Mouse (Mus musculus): ENCODE data around the gene 1700003E16Rik. TPM values are rescaled to one million over a fixed set of nuclear protein-coding genes. Genes with fewer than 3 reads are reported as not detected.

1700003E16Rik gene
- polyA plus RNA-seq, 1 experiment from 2014 or later, result 1.6 TPM

GRCm38 (mm10) chr6:83135571-83136161 lies 20.5 kb upstream of the 1700003E16Rik start:
- ATAC-seq (replicated peaks; ENCODE audit: low FRiP score, low read depth) (no peak), DNase-seq (ENCODE audit: low spot score) (no peak)
- peak overlapping the region; percentile 53 for H3K4me3 ChIP-seq (replicated peaks; ENCODE audit: low read depth, low read length)
- H3K27me3 ChIP-seq (ENCODE audit: insufficient read depth, low read length), result no peaks in the 10 kb centered on the region
- 3% methylated on average over 37 of the region's 37 CpGs for WGBS
- no peaks in the 10 kb centered on the region for H3K9me3 ChIP-seq (replicated peaks; ENCODE audit: low read length)
- H3K27ac ChIP-seq, result peak overlapping the region; percentile 100
- H3K4me2 ChIP-seq (ENCODE audit: low read length), result peak overlapping the region; percentile 87
- H3K9ac ChIP-seq (ENCODE audit: low read depth, low read length), result peak overlapping the region; percentile 83
- H3K4me1 ChIP-seq (replicated peaks; ENCODE audit: insufficient read depth, low read length), result peaks cover 25% of the 10 kb centered on the region
- H3K36me3 ChIP-seq (ENCODE audit: insufficient read depth, low read length), result 0 out of 2 replicates have a peak, but pooled peaks cover 4% of the 10 kb centered on the region
- no peak for TF ChIP-seq CTCF (IDR thresholded peaks at IDR 0.05; ENCODE audit: low read depth)

- 3% methylated on average over 5 of the region's 5 CpGs for WGBS
- Histone ChIP-seq H3K36me3 (ENCODE audit: insufficient read depth, low read length) (0 out of 2 replicates have a peak, but pooled peaks cover 4% of the 10 kb centered on the region), H3K4me3 (replicated peaks; ENCODE audit: low read depth, low read length) (peak overlapping the region; percentile 53), H3K4me2 (ENCODE audit: low read length) (peak overlapping the region; percentile 87), H3K9me3 (replicated peaks; ENCODE audit: low read length) (no peaks in the 10 kb centered on the region), H3K27me3 (ENCODE audit: insufficient read depth, low read length) (no peaks in the 10 kb centered on the region), H3K27ac (peak overlapping the region; percentile 100), H3K4me1 (replicated peaks; ENCODE audit: insufficient read depth, low read length) (peaks cover 26% of the 10 kb centered on the region), H3K9ac (ENCODE audit: low read depth, low read length) (peak overlapping the region; percentile 83)
- ATAC-seq (replicated peaks; ENCODE audit: low FRiP score, low read depth), result no peak
- DNase-seq (ENCODE audit: low spot score), result no peak
- no peak for TF ChIP-seq CTCF (IDR thresholded peaks at IDR 0.05; ENCODE audit: low read depth)
Observed at GRCm38 (mm10) chr6:83136291-83136880, 19.8 kb upstream of the 1700003E16Rik start.

DNA sequence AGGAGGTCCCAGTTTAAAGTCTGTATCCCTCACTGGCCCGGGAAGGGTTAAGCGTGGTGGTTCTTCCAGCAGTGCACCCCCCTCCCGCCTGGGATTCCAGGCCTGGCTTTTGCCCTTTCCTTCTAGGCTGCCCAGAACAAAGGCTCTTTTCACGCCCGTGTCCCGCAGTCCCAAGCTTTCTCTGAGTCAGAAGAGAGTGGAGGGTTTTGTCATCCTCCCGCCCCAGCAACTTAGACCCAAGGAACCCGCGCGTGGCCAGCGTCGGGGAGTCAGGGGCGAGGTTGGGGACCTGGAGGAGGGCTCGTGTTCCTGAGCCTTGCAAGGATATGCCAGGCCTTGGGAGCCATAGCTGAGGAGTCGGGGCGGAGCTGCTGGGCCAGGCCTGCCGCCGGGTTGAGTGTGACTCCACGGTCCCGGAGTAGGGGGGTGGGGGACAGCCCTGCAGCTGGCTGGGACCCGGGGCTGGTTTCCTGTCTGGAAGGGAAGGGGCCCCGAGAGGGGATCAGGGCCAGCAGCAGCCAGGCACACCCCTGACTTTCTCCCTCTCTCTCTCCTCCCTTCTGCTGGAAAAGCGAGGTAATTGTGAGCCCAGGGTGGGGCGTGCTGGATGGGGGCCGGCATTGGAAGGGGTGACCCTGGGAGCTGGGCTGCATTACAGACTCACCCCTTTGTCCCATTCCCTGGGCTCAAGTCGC lies 19.2 kb upstream of the 1700003E16Rik start:
- Histone ChIP-seq H3K9me3 (replicated peaks; ENCODE audit: low read length) (no peaks in the 10 kb centered on the region), H3K9ac (ENCODE audit: low read depth, low read length) (peak overlapping the region; percentile 83), H3K4me3 (replicated peaks; ENCODE audit: low read depth, low read length) (peak overlapping the region; percentile 53), H3K27me3 (ENCODE audit: insufficient read depth, low read length) (no peaks in the 10 kb centered on the region), H3K4me2 (ENCODE audit: low read length) (peak overlapping the region; percentile 87), H3K27ac (peak overlapping the region; percentile 100), H3K36me3 (ENCODE audit: insufficient read depth, low read length) (0 out of 2 replicates have a peak, but pooled peaks cover 4% of the 10 kb centered on the region), H3K4me1 (replicated peaks; ENCODE audit: insufficient read depth, low read length) (peaks cover 33% of the 10 kb centered on the region)
- ATAC-seq (replicated peaks; ENCODE audit: low FRiP score, low read depth) (peak; percentile 67), DNase-seq (ENCODE audit: low spot score) (peak; percentile 93)
- no peak for TF ChIP-seq CTCF (IDR thresholded peaks at IDR 0.05; ENCODE audit: low read depth)
- WGBS, result under 1% methylated on average over 26 of the region's 26 CpGs

DNA sequence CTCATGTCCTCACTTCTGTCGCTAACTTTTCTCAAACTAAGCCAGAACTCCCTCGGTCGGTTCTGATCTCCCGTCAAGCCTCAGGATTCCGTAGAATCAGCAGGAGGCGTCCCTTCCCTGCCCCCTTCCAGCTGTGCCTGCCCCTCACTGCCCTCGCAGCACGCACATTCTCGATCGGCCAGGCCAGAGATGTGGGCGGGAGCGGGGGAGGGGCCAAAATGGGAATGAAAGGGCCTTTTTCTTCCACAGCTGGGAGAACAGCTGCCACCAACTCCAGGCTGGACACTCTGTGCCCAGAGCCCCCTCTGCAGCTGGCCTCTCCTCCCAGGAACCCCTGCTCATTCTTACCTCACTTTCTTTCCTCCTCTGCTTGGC lies 18.6 kb upstream of the 1700003E16Rik start:
- H3K4me1 ChIP-seq (replicated peaks; ENCODE audit: insufficient read depth, low read length), result peaks cover 38% of the 10 kb centered on the region
- TF ChIP-seq CTCF (IDR thresholded peaks at IDR 0.05; ENCODE audit: low read depth), result peak; percentile 21; the same call in 1 of the 2 replicates
- ATAC-seq (replicated peaks; ENCODE audit: low FRiP score, low read depth) (peak; percentile 61), DNase-seq (ENCODE audit: low spot score) (peak; percentile 96)
- H3K4me3 ChIP-seq (replicated peaks; ENCODE audit: low read depth, low read length), result peak overlapping the region; percentile 53
- 0 out of 2 replicates have a peak, but pooled peaks cover 4% of the 10 kb centered on the region for H3K36me3 ChIP-seq (ENCODE audit: insufficient read depth, low read length)
- peak overlapping the region; percentile 83 for H3K9ac ChIP-seq (ENCODE audit: low read depth, low read length)
- H3K9me3 ChIP-seq (replicated peaks; ENCODE audit: low read length), result no peaks in the 10 kb centered on the region
- under 1% methylated on average over 12 of the region's 12 CpGs for WGBS
- H3K27ac ChIP-seq, result peak overlapping the region; percentile 100
- peak overlapping the region; percentile 87 for H3K4me2 ChIP-seq (ENCODE audit: low read length)
- H3K27me3 ChIP-seq (ENCODE audit: insufficient read depth, low read length), result no peaks in the 10 kb centered on the region

DNA sequence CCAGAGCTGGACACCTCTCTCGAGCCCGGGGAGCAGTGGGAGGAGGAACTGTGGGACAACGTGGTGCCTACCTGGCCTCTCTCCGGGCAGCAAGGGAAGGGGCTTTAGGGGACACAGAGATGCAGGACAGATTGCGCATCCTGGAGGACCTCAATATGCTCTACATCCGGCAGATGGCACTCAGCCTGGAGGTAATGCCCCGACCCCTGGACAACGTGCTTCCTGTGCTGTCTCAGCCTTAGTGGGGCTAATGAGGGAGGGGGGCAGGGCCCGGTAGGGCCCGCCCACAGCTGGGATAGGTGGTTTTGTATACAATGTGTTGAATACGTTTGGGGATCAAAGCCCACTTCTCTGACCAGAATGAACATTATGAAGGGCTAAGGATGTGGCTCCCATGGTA lies 18.1 kb upstream of the 1700003E16Rik start:
- peak; percentile 43 for TF ChIP-seq CTCF (IDR thresholded peaks at IDR 0.05; ENCODE audit: low read depth)
- 2% methylated on average over 11 of the region's 11 CpGs for WGBS
- peak overlapping the region; percentile 87 for H3K4me2 ChIP-seq (ENCODE audit: low read length)
- peak overlapping the region; percentile 53 for H3K4me3 ChIP-seq (replicated peaks; ENCODE audit: low read depth, low read length)
- H3K9ac ChIP-seq (ENCODE audit: low read depth, low read length), result peak overlapping the region; percentile 83
- DNase-seq (ENCODE audit: low spot score) (peak; percentile 71), ATAC-seq (replicated peaks; ENCODE audit: low FRiP score, low read depth) (peak; percentile 22; the same call in 1 of the 2 replicates)
- H3K9me3 ChIP-seq (replicated peaks; ENCODE audit: low read length), result no peaks in the 10 kb centered on the region
- peak overlapping the region; percentile 100 for H3K27ac ChIP-seq
- peaks cover 38% of the 10 kb centered on the region for H3K4me1 ChIP-seq (replicated peaks; ENCODE audit: insufficient read depth, low read length)
- 0 out of 2 replicates have a peak, but pooled peaks cover 4% of the 10 kb centered on the region for H3K36me3 ChIP-seq (ENCODE audit: insufficient read depth, low read length)
- H3K27me3 ChIP-seq (ENCODE audit: insufficient read depth, low read length), result no peaks in the 10 kb centered on the region

GRCm38 (mm10) chr6:83140044-83140443 lies 16.2 kb upstream of the 1700003E16Rik start:
- Histone ChIP-seq H3K9ac (ENCODE audit: low read depth, low read length) (no peak overlapping the region), H3K4me2 (ENCODE audit: low read length) (no peak overlapping the region), H3K27ac (no peak overlapping the region), H3K9me3 (replicated peaks; ENCODE audit: low read length) (no peaks in the 10 kb centered on the region), H3K4me1 (replicated peaks; ENCODE audit: insufficient read depth, low read length) (peaks cover 35% of the 10 kb centered on the region), H3K4me3 (replicated peaks; ENCODE audit: low read depth, low read length) (no peak overlapping the region), H3K27me3 (ENCODE audit: insufficient read depth, low read length) (no peaks in the 10 kb centered on the region), H3K36me3 (ENCODE audit: insufficient read depth, low read length) (0 out of 2 replicates have a peak, but pooled peaks cover 4% of the 10 kb centered on the region)
- no peak for DNase-seq (ENCODE audit: low spot score)
- TF ChIP-seq CTCF (IDR thresholded peaks at IDR 0.05; ENCODE audit: low read depth), result no peak
- 98% methylated on average over 8 of the region's 8 CpGs for WGBS
- ATAC-seq (replicated peaks; ENCODE audit: low FRiP score, low read depth), result no peak

All from kidney, postnatal 0 days (tissue).